Mouse (Mus musculus) neural tube, embryonic 14.5 days (tissue): Measurements from ENCODE around the gene Gm16867. TPM values are rescaled to one million over a fixed set of nuclear protein-coding genes. Genes with fewer than 3 reads are reported as not detected.
"Not testable (repeated sequence)": the region's sequence is repeated elsewhere in the genome, so short reads cannot be mapped to it uniquely, and the experiment has no call there.

Source experiments
- ATAC-seq: fragments of 200-750 bp; cut with Nextera tagmentation; 2 replicates; pipeline ENCODE4 v1.8.0; 2017; ENCODE audit warnings: low read depth, mild to moderate bottlenecking, moderate TSS enrichment, moderate library complexity
- H3K27ac ChIP-seq: fragments of 300-500 bp; sonication (generic); 2 replicates; pipeline ENCODE4 v1.5.1; 2014; ENCODE audit warnings: low read depth, mild to moderate bottlenecking, control low read depth, low read length, moderate library complexity, mixed read lengths
- H3K27me3 ChIP-seq: fragments of 300-500 bp; sonication (generic); 2 replicates; pipeline ENCODE4 v1.6.1; 2014; ENCODE audit warnings: low read length; ENCODE audit not compliant: control insufficient read depth, insufficient read depth
- H3K36me3 ChIP-seq: fragments of 300-500 bp; sonication (generic); 2 replicates; pipeline ENCODE4 v1.6.1; 2014; ENCODE audit warnings: low read length, mixed read lengths; ENCODE audit not compliant: control insufficient read depth, insufficient read depth
- H3K4me1 ChIP-seq: fragments of 300-500 bp; sonication (generic); 2 replicates; pipeline ENCODE4 v1.6.1; 2014; ENCODE audit warnings: low read length; ENCODE audit not compliant: control insufficient read depth, insufficient read depth
- H3K4me2 ChIP-seq: fragments of 300-500 bp; sonication (generic); 2 replicates; pipeline ENCODE4 v1.6.1; 2014; ENCODE audit warnings: mild to moderate bottlenecking, low read depth, low read length, control low read depth
- H3K4me3 ChIP-seq: fragments of 300-500 bp; sonication (generic); 2 replicates; pipeline ENCODE4 v1.5.1; 2014; ENCODE audit warnings: low read depth, low read length, control low read depth, mixed read lengths
- H3K9ac ChIP-seq: fragments of 300-500 bp; sonication (generic); replicated peaks from 2 replicates; pipeline ENCODE4 v1.6.1; 2014; ENCODE audit warnings: low read depth, mild to moderate bottlenecking, control low read depth, low read length, mixed read lengths
- H3K9me3 ChIP-seq: fragments of 300-500 bp; sonication (generic); 2 replicates; pipeline ENCODE4 v1.6.1; 2016; ENCODE audit warnings: low read length; ENCODE audit not compliant: control insufficient read depth
- WGBS: fragments of 180-500 bp; shearing (Covaris S2); extraction: QIAGEN DNeasy Blood & Tissue Kit; methylation state at CpG from one replicate; pipeline ENCODE4 v1.1.7; 2014; 5-methylcytosine and 5-hydroxymethylcytosine counted together
- polyA plus RNA-seq: library from polyadenylated mRNA; unstranded; fragments of >200 nt; fragmentation: Nextera tagmentation; extraction: Ambion mirVana; gene quantifications from 2 replicates; pipeline ENCODE4 v1.2.1, GENCODE M21; 2014

Gene Gm16867
- not detected in 2 replicates for polyA plus RNA-seq

- no CpG with 5 or more reads among the region's 29 CpGs for WGBS
- H3K9me3 ChIP-seq, H3K4me3 ChIP-seq, H3K4me1 ChIP-seq, H3K9ac ChIP-seq, H3K4me2 ChIP-seq, H3K27ac ChIP-seq, H3K36me3 ChIP-seq, H3K27me3 ChIP-seq: not testable (repeated sequence)
- ATAC-seq = peak; percentile 98
Measured at GRCm38 (mm10) chr14:69503174-69503573, at the start of gene Gm16867. TSS of gene Gm16867 (minus strand) at chr14:69503362.

GRCm38 (mm10) chr14:69547310-69547709, 44.1 kb upstream of the Gm16867 start:
- not testable (repeated sequence) for H3K4me2 ChIP-seq, H3K4me1 ChIP-seq, ATAC-seq, H3K9me3 ChIP-seq, H3K36me3 ChIP-seq, H3K4me3 ChIP-seq, H3K27me3 ChIP-seq, H3K9ac ChIP-seq, H3K27ac ChIP-seq
- no CpG with 5 or more reads among the region's 4 CpGs for WGBS

- H3K4me2 ChIP-seq, ATAC-seq, H3K27ac ChIP-seq, H3K4me1 ChIP-seq, H3K4me3 ChIP-seq, H3K36me3 ChIP-seq, H3K27me3 ChIP-seq, H3K9me3 ChIP-seq, H3K9ac ChIP-seq: not testable (repeated sequence)
- no CpG with 5 or more reads among the region's 2 CpGs for WGBS
Measured at GRCm38 (mm10) chr14:69545052-69545451, 41.9 kb upstream of the Gm16867 start.

- H3K36me3 ChIP-seq, H3K4me3 ChIP-seq, H3K27ac ChIP-seq, H3K9ac ChIP-seq, H3K27me3 ChIP-seq, H3K4me1 ChIP-seq, H3K9me3 ChIP-seq, H3K4me2 ChIP-seq, ATAC-seq: not testable (repeated sequence)
- WGBS = no CpG with 5 or more reads among the region's 7 CpGs
Measured at GRCm38 (mm10) chr14:69544033-69544432, 40.9 kb upstream of the Gm16867 start.

GRCm38 (mm10) chr14:69542695-69543094, 39.5 kb upstream of the Gm16867 start:
- ATAC-seq = not testable (repeated sequence)

GRCm38 (mm10) chr14:69540113-69540512, 37.0 kb upstream of the Gm16867 start:
- ATAC-seq, H3K27ac ChIP-seq, H3K9ac ChIP-seq, H3K4me3 ChIP-seq, H3K4me1 ChIP-seq, H3K4me2 ChIP-seq, H3K9me3 ChIP-seq, H3K36me3 ChIP-seq, H3K27me3 ChIP-seq: not testable (repeated sequence)
- WGBS = no CpG with 5 or more reads among the region's 5 CpGs

More at GRCm38 (mm10) chr14:69542695-69543094, 39.5 kb upstream of the Gm16867 start:
- H3K36me3 ChIP-seq, H3K27me3 ChIP-seq, H3K4me3 ChIP-seq, H3K9ac ChIP-seq, H3K27ac ChIP-seq, H3K9me3 ChIP-seq, H3K4me2 ChIP-seq, H3K4me1 ChIP-seq: not testable (repeated sequence)
- no CpG with 5 or more reads among the region's 7 CpGs for WGBS

GRCm38 (mm10) chr14:69536539-69536938, 33.4 kb upstream of the Gm16867 start:
- not testable (repeated sequence) for H3K4me3 ChIP-seq, H3K27me3 ChIP-seq, H3K4me2 ChIP-seq, H3K4me1 ChIP-seq, H3K36me3 ChIP-seq, H3K9ac ChIP-seq, ATAC-seq, H3K9me3 ChIP-seq, H3K27ac ChIP-seq
- WGBS = no CpG with 5 or more reads among the region's 7 CpGs

GRCm38 (mm10) chr14:69526202-69526601, 23.0 kb upstream of the Gm16867 start:
- H3K36me3 ChIP-seq, H3K4me3 ChIP-seq, ATAC-seq, H3K27me3 ChIP-seq, H3K9ac ChIP-seq, H3K9me3 ChIP-seq, H3K4me2 ChIP-seq, H3K27ac ChIP-seq, H3K4me1 ChIP-seq: not testable (repeated sequence)
- no CpG with 5 or more reads among the region's 1 CpGs for WGBS

- WGBS = no CpG with 5 or more reads among the region's 1 CpGs
- not testable (repeated sequence) for H3K4me2 ChIP-seq, H3K4me3 ChIP-seq, H3K9ac ChIP-seq, ATAC-seq, H3K4me1 ChIP-seq, H3K9me3 ChIP-seq, H3K36me3 ChIP-seq, H3K27ac ChIP-seq, H3K27me3 ChIP-seq
Measured at GRCm38 (mm10) chr14:69523001-69523400, 19.8 kb upstream of the Gm16867 start.

GRCm38 (mm10) chr14:69520810-69521209, 17.6 kb upstream of the Gm16867 start:
- H3K4me3 ChIP-seq, H3K4me2 ChIP-seq, H3K27me3 ChIP-seq, ATAC-seq, H3K9ac ChIP-seq, H3K36me3 ChIP-seq, H3K27ac ChIP-seq, H3K9me3 ChIP-seq, H3K4me1 ChIP-seq: not testable (repeated sequence)
- WGBS = no CpG with 5 or more reads among the region's 2 CpGs
